In the genomic region with DNA sequence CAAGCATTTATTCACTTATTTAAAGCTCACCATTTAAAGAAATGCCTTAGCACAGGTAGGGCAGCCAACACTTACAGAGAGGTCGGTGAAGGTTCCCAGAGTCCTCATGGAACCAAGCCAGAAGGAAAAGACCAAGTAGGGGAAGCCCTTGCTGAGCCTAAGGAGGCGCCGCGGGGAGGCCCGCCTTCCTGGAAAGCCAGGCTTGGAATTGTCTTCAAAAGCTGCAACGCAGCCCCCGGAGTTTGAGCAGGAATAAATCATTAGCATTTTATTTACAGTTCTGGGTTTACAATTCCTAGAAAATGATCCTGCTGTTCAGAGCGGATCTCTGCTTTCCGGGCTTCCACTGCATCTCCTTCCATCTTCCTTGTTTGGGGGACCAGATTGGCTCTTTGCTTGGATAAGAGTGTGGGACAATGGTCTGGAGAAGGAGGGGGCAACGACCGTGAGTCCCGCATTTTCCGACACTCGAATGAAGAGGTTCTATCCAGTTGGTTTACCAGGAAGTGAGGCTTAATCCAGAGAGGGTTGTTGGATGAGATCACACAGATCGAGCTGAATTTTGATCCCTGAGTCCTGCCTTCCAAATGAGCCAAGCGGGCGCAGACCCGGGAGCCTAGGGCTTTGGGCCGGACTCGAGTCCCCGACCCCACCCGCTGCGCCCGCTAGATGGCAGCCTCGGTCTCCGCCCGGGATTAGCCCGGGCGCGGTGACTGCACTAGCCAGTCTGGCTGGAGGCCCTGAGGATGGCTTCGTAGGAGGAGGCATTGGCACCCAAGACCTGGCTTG, we compare ENCODE assay signal across 8 mouse cellular contexts. TPM values are rescaled to one million over a fixed set of nuclear protein-coding genes. Genes with fewer than 3 reads are reported as not detected.
A peak's percentile ranks its signal among the peaks of the same experiment; 100 is the strongest.
DNase-seq lines count a peak whose midpoint lies in the region; ATAC-seq and TF ChIP-seq lines count a peak whose summit lies in the region.

No protein-coding gene starts in this region.

- H3K9me3 ChIP-seq in heart, embryonic 11.5 days (replicated peaks; ENCODE audit: control insufficient read depth, low read length), result no peaks in the 10 kb centered on the region
- no peaks in the 10 kb centered on the region for H3K9me3 ChIP-seq in kidney, embryonic 15.5 days (replicated peaks)

- no peak overlapping the region for H3K4me3 ChIP-seq in C2C12 (ENCODE audit: insufficient read depth, poor library complexity, severe bottlenecking)
- H3K4me3 ChIP-seq in heart, embryonic 11.5 days (ENCODE audit: low read depth, low read length), result peak overlapping the region; percentile 21
- H3K4me3 ChIP-seq in kidney, embryonic 15.5 days (replicated peaks), result peak overlapping the region; percentile 23

- peak overlapping the region; percentile 61 for H3K4me2 ChIP-seq in heart, embryonic 11.5 days
- H3K4me2 ChIP-seq in kidney, embryonic 15.5 days, result peak overlapping the region; percentile 54

- H3K27me3 ChIP-seq in C2C12 (ENCODE audit: control insufficient read depth, insufficient read depth, insufficient read length), result peaks cover 30% of the 10 kb centered on the region
- H3K27me3 ChIP-seq in heart, embryonic 11.5 days (ENCODE audit: control insufficient read depth, insufficient read depth, low read length), result peaks cover 10% of the 10 kb centered on the region
- peaks cover 65% of the 10 kb centered on the region for H3K27me3 ChIP-seq in kidney, embryonic 15.5 days

- peak overlapping the region; percentile 21 for H3ac ChIP-seq in C2C12 (ENCODE audit: control insufficient read depth, insufficient read length, low read depth)

- H3K79me2 ChIP-seq in C2C12 (ENCODE audit: control insufficient read depth, insufficient read depth), result no peaks in the 10 kb centered on the region

- peak; percentile 78 for ATAC-seq in heart, embryonic 11.5 days (replicated peaks; ENCODE audit: insufficient number of reproducible peaks, low FRiP score, low TSS enrichment)
- ATAC-seq in kidney, embryonic 15.5 days (replicated peaks; ENCODE audit: low FRiP score), result peak; percentile 65
- peak; percentile 60; the same call in 1 of the 2 replicates for ATAC-seq in monocyte, adult 5-6 weeks (replicated peaks; ENCODE audit: insufficient number of reproducible peaks, low FRiP score, low TSS enrichment, poor library complexity, severe bottlenecking)

- H3K79me3 ChIP-seq in C2C12 (ENCODE audit: low read depth), result no peaks in the 10 kb centered on the region

- no peaks in the 10 kb centered on the region for H3K36me3 ChIP-seq in C2C12 (ENCODE audit: control insufficient read depth, insufficient read depth)
- no peaks in the 10 kb centered on the region for H3K36me3 ChIP-seq in heart, embryonic 11.5 days (ENCODE audit: control insufficient read depth, insufficient read depth, low read length)
- no peaks in the 10 kb centered on the region for H3K36me3 ChIP-seq in kidney, embryonic 15.5 days

- peak; percentile 28 for DNase-seq in brain, embryonic 18.5 days (ENCODE audit: low read depth, low spot score)
- DNase-seq in fat pad, adult 2 months (ENCODE audit: extremely low read depth, low read depth, low spot score), result peak; percentile 23
- peak; percentile 74 for DNase-seq in liver
- peak; percentile 6 to 19 for DNase-seq in spleen, postnatal 36 days (ENCODE audit: low spot score in 2 of 2)

- 0 out of 2 replicates have a peak overlapping the region, but pooled peaks have one; percentile 43 for H3K9ac ChIP-seq in heart, embryonic 11.5 days (ENCODE audit: low read depth, low read length)
- H3K9ac ChIP-seq in kidney, embryonic 15.5 days, result no peak overlapping the region

- WGBS in heart, embryonic 11.5 days (ENCODE audit: insufficient replicate concordance), result 5% methylated on average over 31 of the region's 31 CpGs
- 4% methylated on average over 31 of the region's 31 CpGs for WGBS in kidney, embryonic 15.5 days

- no peak overlapping the region for H3K27ac ChIP-seq in heart, embryonic 11.5 days (ENCODE audit: low read depth, low read length)
- 0 out of 2 replicates have a peak overlapping the region, but pooled peaks have one; percentile 18 for H3K27ac ChIP-seq in kidney, embryonic 15.5 days

- peak; percentile 82 for TF ChIP-seq CTCF in C2C12 (IDR thresholded peaks at IDR 0.05; ENCODE audit: control insufficient read depth, insufficient read depth, insufficient read length)

- peaks cover 7% of the 10 kb centered on the region; the same call in 1 of the 2 replicates for H3K4me1 ChIP-seq in heart, embryonic 11.5 days (ENCODE audit: control insufficient read depth, insufficient read depth, low read length)
- peaks cover 21% of the 10 kb centered on the region for H3K4me1 ChIP-seq in kidney, embryonic 15.5 days

TF ChIP-seq in C2C12, 6 proteins besides CTCF, POLR2A, EP300 and RAD21:
- TF ChIP-seq FOSL1 (IDR thresholded peaks at IDR 0.05; ENCODE audit: insufficient read depth, low read length, poor library complexity, severe bottlenecking), result no peak
- no peak for TF ChIP-seq MYOD1 (IDR thresholded peaks at IDR 0.05; ENCODE audit: control insufficient read depth, insufficient read length, low read depth)
- TF ChIP-seq MAX (IDR thresholded peaks at IDR 0.05), result no peak
- no peak for TF ChIP-seq USF1 (IDR thresholded peaks at IDR 0.05; ENCODE audit: low read depth)
- TF ChIP-seq CEBPB (IDR thresholded peaks at IDR 0.05; ENCODE audit: low read depth), result no peak
- TF ChIP-seq MYOG (IDR thresholded peaks at IDR 0.05; ENCODE audit: control insufficient read depth, extremely low read depth, insufficient read length), result no peak

RNA-seq across cellular contexts. Expression of a gene that starts 39.1 kb away (rescaled TPM):
- polyA plus RNA-seq in C2C12 (2012; fragmentation: generic; extraction: Trizol), result 0.22 TPM
- not detected in 2 replicates for polyA plus RNA-seq in heart, embryonic 11.5 days (2014; fragmentation: Nextera tagmentation; extraction: Ambion mirVana)
- polyA plus RNA-seq in kidney, embryonic 15.5 days (2015; fragmentation: Nextera tagmentation; extraction: Ambion mirVana), result not detected in 2 replicates
- total RNA-seq in monocyte, adult 5-6 weeks (2017), result not detected in 3 replicates

RNA-seq across cellular contexts. Expression of a gene that starts 39.7 kb away (rescaled TPM):
- 43.5 TPM for polyA plus RNA-seq in C2C12 (2012; fragmentation: generic; extraction: Trizol)
- polyA plus RNA-seq in heart, embryonic 11.5 days (2014; fragmentation: Nextera tagmentation; extraction: Ambion mirVana), result 37.5 and 39.0 TPM in 2 replicates
- polyA plus RNA-seq in kidney, embryonic 15.5 days (2015; fragmentation: Nextera tagmentation; extraction: Ambion mirVana), result 44.6 and 46.6 TPM in 2 replicates
- total RNA-seq in monocyte, adult 5-6 weeks (2017), result 34.2 to 61.7 TPM (median 40.5 TPM) in 3 replicates

RNA-seq across cellular contexts. Expression of a gene that starts 52.3 kb away (rescaled TPM):
- polyA plus RNA-seq in C2C12 (2012; fragmentation: generic; extraction: Trizol), result 21.8 TPM
- 67.3 and 72.3 TPM in 2 replicates for polyA plus RNA-seq in heart, embryonic 11.5 days (2014; fragmentation: Nextera tagmentation; extraction: Ambion mirVana)
- polyA plus RNA-seq in kidney, embryonic 15.5 days (2015; fragmentation: Nextera tagmentation; extraction: Ambion mirVana), result 66.5 and 84.0 TPM in 2 replicates
- 17.6 to 21.5 TPM (median 20.6 TPM) in 3 replicates for total RNA-seq in monocyte, adult 5-6 weeks (2017)

Comparison
In these comparisons a context has a peak if more than half of its experiments do, and no peak if none do; other contexts are left out.
1. DNase-seq: peak in every context shown above with its lines; median percentile 74 in liver; 28 in brain, embryonic 18.5 days; 23 in fat pad, adult 2 months; 12 in spleen, postnatal 36 days.